Comparison of ENCODE assay signal across 20 mouse cellular contexts in the genomic region with DNA sequence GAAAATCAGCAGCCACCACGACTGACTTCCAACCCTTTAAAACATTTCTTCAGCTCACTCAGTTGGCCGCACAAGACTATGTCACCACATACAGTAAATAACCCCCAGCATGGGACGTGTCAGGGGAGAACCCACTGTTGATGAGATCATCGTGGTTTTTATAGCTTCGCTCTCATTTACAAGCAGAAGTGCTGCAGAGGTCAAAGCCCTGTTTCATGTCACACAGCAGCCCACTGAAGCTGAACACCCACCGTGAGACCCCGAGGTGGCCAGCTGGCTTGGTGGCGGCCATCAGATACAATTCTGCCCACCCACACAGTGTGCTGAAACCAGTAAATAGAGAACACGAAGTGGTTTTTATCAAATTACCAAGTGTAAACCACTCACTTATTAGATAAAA.
A peak's percentile ranks its signal among the peaks of the same experiment; 100 is the strongest.
DNase-seq lines count a peak whose midpoint lies in the region; ATAC-seq and TF ChIP-seq lines count a peak whose summit lies in the region.
"Had no signal": no experiment of that assay in that cellular context is flagged by ENCODE, and none has a peak within 500 bp of the region (broad histone marks: within the 10 kb centered on the region; RNA-seq: fewer than 3 reads in every experiment).

No protein-coding gene starts in this region.

- H3K27ac ChIP-seq in kidney, embryonic 15.5 days: no peak overlapping the region
- H3K27ac ChIP-seq in stomach, embryonic 14.5 days (ENCODE audit: low read length): no peak overlapping the region
- H3K27ac ChIP-seq in stomach, postnatal 0 days (replicated peaks): no peak overlapping the region
- no peak overlapping the region for H3K27ac ChIP-seq in intestine, embryonic 15.5 days
- H3K27ac ChIP-seq: heart, embryonic 15.5 days; hindbrain, embryonic 13.5 days; neural tube, embryonic 12.5 days had no signal

- H3K27me3 ChIP-seq in kidney, embryonic 15.5 days: no peaks in the 10 kb centered on the region
- H3K27me3 ChIP-seq in stomach, embryonic 14.5 days (ENCODE audit: control insufficient read depth, insufficient read depth, low read length): no peaks in the 10 kb centered on the region
- H3K27me3 ChIP-seq in stomach, postnatal 0 days (ENCODE audit: control insufficient read depth, insufficient read depth, low read length): no peaks in the 10 kb centered on the region; the same call in 1 of the 2 replicates
- no peaks in the 10 kb centered on the region for H3K27me3 ChIP-seq in intestine, embryonic 15.5 days (replicated peaks)
- H3K27me3 ChIP-seq: heart, embryonic 15.5 days; hindbrain, embryonic 13.5 days; neural tube, embryonic 12.5 days had no signal

- H3K9ac ChIP-seq in kidney, embryonic 15.5 days: no peak overlapping the region
- no peak overlapping the region for H3K9ac ChIP-seq in stomach, embryonic 14.5 days (replicated peaks; ENCODE audit: low read depth, low read length)
- H3K9ac ChIP-seq in stomach, postnatal 0 days (ENCODE audit: low read length): no peak overlapping the region
- H3K9ac ChIP-seq in intestine, embryonic 15.5 days: no peak overlapping the region
- H3K9ac ChIP-seq: forebrain, postnatal 0 days; heart, embryonic 15.5 days; hindbrain, embryonic 13.5 days; neural tube, embryonic 12.5 days had no signal

- no peak for TF ChIP-seq CTCF in stomach, postnatal 0 days (IDR thresholded peaks at IDR 0.05; ENCODE audit: low read depth)

- 16% methylated on average over 9 of the region's 9 CpGs for WGBS in kidney, embryonic 15.5 days
- 40% methylated on average over 9 of the region's 9 CpGs for WGBS in stomach, embryonic 14.5 days
- 47% methylated on average over 9 of the region's 9 CpGs for WGBS in stomach, postnatal 0 days
- WGBS in intestine, embryonic 15.5 days: 30% methylated on average over 9 of the region's 9 CpGs

- no peaks in the 10 kb centered on the region for H3K36me3 ChIP-seq in kidney, embryonic 15.5 days
- no peaks in the 10 kb centered on the region for H3K36me3 ChIP-seq in stomach, embryonic 14.5 days (ENCODE audit: control insufficient read depth, insufficient read depth, low read length)
- H3K36me3 ChIP-seq in stomach, postnatal 0 days (ENCODE audit: control insufficient read depth, insufficient read depth, low read length): no peaks in the 10 kb centered on the region
- no peaks in the 10 kb centered on the region for H3K36me3 ChIP-seq in intestine, embryonic 15.5 days
- H3K36me3 ChIP-seq: heart, embryonic 15.5 days; hindbrain, embryonic 13.5 days; neural tube, embryonic 12.5 days had no signal

- H3K9me3 ChIP-seq in kidney, embryonic 15.5 days (replicated peaks): no peaks in the 10 kb centered on the region
- no peaks in the 10 kb centered on the region for H3K9me3 ChIP-seq in stomach, embryonic 14.5 days (ENCODE audit: control insufficient read depth, low read depth, low read length)
- H3K9me3 ChIP-seq in stomach, postnatal 0 days (ENCODE audit: control insufficient read depth, low read length): no peaks in the 10 kb centered on the region
- H3K9me3 ChIP-seq in intestine, embryonic 15.5 days: no peaks in the 10 kb centered on the region
- H3K9me3 ChIP-seq: heart, embryonic 15.5 days; hindbrain, embryonic 13.5 days; neural tube, embryonic 12.5 days had no signal

- H3K4me1 ChIP-seq in kidney, embryonic 15.5 days: peaks cover 17% of the 10 kb centered on the region; the same call in 1 of the 2 replicates
- peaks cover 3% of the 10 kb centered on the region; the same call in 1 of the 2 replicates for H3K4me1 ChIP-seq in stomach, embryonic 14.5 days (ENCODE audit: control insufficient read depth, insufficient read depth, low read length)
- H3K4me1 ChIP-seq in stomach, postnatal 0 days (replicated peaks; ENCODE audit: control insufficient read depth, insufficient read depth): no peaks in the 10 kb centered on the region
- H3K4me1 ChIP-seq in intestine, embryonic 15.5 days (replicated peaks): 0 out of 2 replicates have a peak, but pooled peaks cover 2% of the 10 kb centered on the region
- H3K4me1 ChIP-seq: hindbrain, embryonic 13.5 days; neural tube, embryonic 12.5 days had no signal

- no peak overlapping the region for H3K4me2 ChIP-seq in kidney, embryonic 15.5 days
- H3K4me2 ChIP-seq in stomach, embryonic 14.5 days (replicated peaks; ENCODE audit: low read depth, low read length): no peak overlapping the region
- H3K4me2 ChIP-seq in stomach, postnatal 0 days (replicated peaks; ENCODE audit: low read depth): no peak overlapping the region
- H3K4me2 ChIP-seq in intestine, embryonic 15.5 days (replicated peaks): no peak overlapping the region
- H3K4me2 ChIP-seq: heart, embryonic 15.5 days; hindbrain, embryonic 13.5 days; neural tube, embryonic 12.5 days had no signal

- no peak overlapping the region for H3K4me3 ChIP-seq in kidney, embryonic 15.5 days (replicated peaks)
- H3K4me3 ChIP-seq in stomach, embryonic 14.5 days (ENCODE audit: low read depth, low read length): no peak overlapping the region
- H3K4me3 ChIP-seq in stomach, postnatal 0 days (ENCODE audit: low read depth, low read length): no peak overlapping the region
- H3K4me3 ChIP-seq in intestine, embryonic 15.5 days (replicated peaks): no peak overlapping the region
- H3K4me3 ChIP-seq: heart, embryonic 15.5 days; hindbrain, embryonic 13.5 days; neural tube, embryonic 12.5 days had no signal

- ATAC-seq in kidney, embryonic 15.5 days (replicated peaks; ENCODE audit: low FRiP score): peak; percentile 82
- ATAC-seq in stomach, embryonic 14.5 days (ENCODE audit: insufficient number of reproducible peaks, insufficient read depth, low FRiP score, low read depth): peak; percentile 34; the same call in 1 of the 2 replicates
- ATAC-seq in stomach, postnatal 0 days (ENCODE audit: low FRiP score, low TSS enrichment): no peak
- ATAC-seq in intestine, embryonic 15.5 days: peak; percentile 72; the same call in 1 of the 2 replicates
- ATAC-seq: CD4-positive, CD25-positive, alpha-beta regulatory T cell, adult 4 months; forebrain, postnatal 0 days; midbrain, embryonic 16.5 days had no signal

- no peak for DNase-seq in kidney, adult 18-20 months
- DNase-seq in stomach, postnatal 0 days (ENCODE audit: low spot score): no peak
- DNase-seq in yolk sac, embryonic 10.5 days (ENCODE audit: low spot score): peak; percentile 17
- no peak for DNase-seq in thymus, postnatal 36 days
- no peak for DNase-seq in frontal cortex, postnatal 25 days (ENCODE audit: low spot score in 2 of 2)
- DNase-seq: adrenal gland, postnatal 10 days; cerebellum, adult 8-10 months; forebrain, postnatal 0 days; gastrocnemius, postnatal 36 days; kidney, postnatal 25 days; lung, postnatal 4 days; thymus, postnatal 25 days had no signal

- TF ChIP-seq EP300 in stomach, postnatal 0 days (optimal IDR thresholded peaks at IDR 0.05): no peak
